Mouse (Mus musculus) adrenal gland, postnatal 25 days (tissue): ENCODE measurements at regions not wholly inside any gene's neighbourhood (a gene's known extent, or its start where the extent isn't known, plus 50 kb on each side); places are given as distances from the start of the nearest gene placed in this dataset.
"Not testable (repeated sequence)": the region's sequence is repeated elsewhere in the genome, so short reads cannot be mapped to it uniquely, and the experiment has no call there.

Source experiments
- DNase-seq: peaks from one replicate; pipeline ENCODE4 v3.0.0; 2021; ENCODE audit warnings: mixed read lengths

GRCm38 (mm10) chr5:129353549-129353948 is 147.5 kb upstream of the Sfswap start:
- DNase-seq, result no peak

GRCm38 (mm10) chr5:129354877-129355276 is 146.1 kb upstream of the Sfswap start:
- no peak for DNase-seq

- no peak for DNase-seq
Observed at GRCm38 (mm10) chr5:129361527-129361926, 139.5 kb upstream of the Sfswap start.

GRCm38 (mm10) chr5:129363189-129363588 is 137.8 kb upstream of the Sfswap start:
- no peak for DNase-seq

- DNase-seq, result no peak
Observed at GRCm38 (mm10) chr5:129365026-129365425, 136.0 kb upstream of the Sfswap start.

GRCm38 (mm10) chr5:129367266-129367665 is 133.8 kb upstream of the Sfswap start:
- DNase-seq, result no peak

GRCm38 (mm10) chr5:129380861-129381260 is 120.2 kb upstream of the Sfswap start:
- DNase-seq, result no peak

DNA sequence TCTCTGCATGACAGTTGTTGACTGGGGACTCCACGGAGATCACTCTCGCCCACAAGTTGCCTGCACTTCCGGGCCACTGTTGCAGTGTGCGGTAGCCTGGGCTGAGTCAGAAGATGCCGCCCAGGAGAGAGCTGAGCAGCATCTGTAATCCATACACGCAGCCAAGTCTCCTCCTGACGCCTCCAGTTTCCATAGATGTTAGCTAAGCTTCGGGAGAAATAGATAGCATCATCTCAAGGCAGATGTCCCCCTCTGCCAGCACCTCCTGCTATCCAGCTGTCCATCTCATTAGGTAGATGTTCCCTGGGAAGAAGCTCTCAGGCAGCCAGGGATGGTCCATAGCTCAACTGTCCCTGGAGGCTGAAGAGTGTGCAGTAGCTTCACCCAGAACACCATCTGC is 116.0 kb upstream of the Sfswap start:
- DNase-seq, result no peak

GRCm38 (mm10) chr5:129385965-129386643 is 114.9 kb upstream of the Sfswap start:
- not testable (repeated sequence) for DNase-seq

DNA sequence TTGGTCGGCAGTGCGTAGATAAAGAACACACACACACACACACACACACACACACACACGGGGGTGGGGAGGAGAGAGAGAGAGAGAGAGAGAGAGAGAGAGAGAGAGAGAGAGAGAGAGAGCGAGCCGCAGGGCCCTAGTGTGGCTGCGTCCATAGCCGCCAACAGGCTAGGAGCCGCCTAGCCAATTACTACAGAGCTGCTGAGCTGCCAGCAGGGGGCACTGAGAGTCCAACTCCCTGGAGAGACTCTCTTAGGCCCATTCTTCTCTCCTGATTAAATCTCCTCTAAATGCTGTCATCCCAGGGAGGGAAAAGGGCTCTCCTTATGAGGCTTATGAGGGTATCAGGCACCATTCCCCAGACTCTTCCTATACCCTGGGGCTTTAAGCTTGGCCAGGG is 114.3 kb upstream of the Sfswap start:
- DNase-seq, result not testable (repeated sequence)

- DNase-seq, result no peak
Observed at GRCm38 (mm10) chr5:129387301-129387700, 113.7 kb upstream of the Sfswap start.

- DNase-seq, result no peak
Observed at GRCm38 (mm10) chr5:129390921-129391371, 110.1 kb upstream of the Sfswap start.

GRCm38 (mm10) chr5:129393150-129393549 is 107.9 kb upstream of the Sfswap start:
- DNase-seq, result no peak

GRCm38 (mm10) chr5:129393606-129394255 is 107.3 kb upstream of the Sfswap start:
- DNase-seq, result no peak

- no peak for DNase-seq
Observed at GRCm38 (mm10) chr5:129394416-129394815, 106.6 kb upstream of the Sfswap start.

- DNase-seq, result no peak
Observed at GRCm38 (mm10) chr5:129397311-129397710, 103.7 kb upstream of the Sfswap start.

DNA sequence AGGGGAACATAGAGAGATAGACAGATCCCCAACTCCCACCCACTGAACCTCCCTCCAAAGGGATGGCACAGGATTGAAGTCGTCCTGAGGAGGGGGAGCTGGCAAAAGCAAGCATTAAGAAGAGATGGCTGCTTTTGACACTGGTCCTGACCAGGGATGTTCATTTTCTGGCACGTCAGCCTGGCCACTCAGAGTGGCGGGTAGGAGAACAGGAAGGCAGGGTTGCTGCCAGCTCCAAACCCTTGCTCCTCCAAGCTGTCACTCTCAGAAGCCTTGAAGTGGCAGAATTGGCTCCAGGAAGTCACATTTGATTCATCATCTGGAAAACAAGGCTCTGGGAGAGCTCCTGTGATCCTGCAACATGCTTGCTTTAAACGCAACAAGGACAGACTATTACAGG is 94.8 kb upstream of the Sfswap start:
- no peak for DNase-seq

GRCm38 (mm10) chr5:129409440-129410004 is 91.5 kb upstream of the Sfswap start:
- DNase-seq, result peak; percentile 49

- no peak for DNase-seq
Observed at GRCm38 (mm10) chr5:129412161-129412560, 88.9 kb upstream of the Sfswap start.

DNA sequence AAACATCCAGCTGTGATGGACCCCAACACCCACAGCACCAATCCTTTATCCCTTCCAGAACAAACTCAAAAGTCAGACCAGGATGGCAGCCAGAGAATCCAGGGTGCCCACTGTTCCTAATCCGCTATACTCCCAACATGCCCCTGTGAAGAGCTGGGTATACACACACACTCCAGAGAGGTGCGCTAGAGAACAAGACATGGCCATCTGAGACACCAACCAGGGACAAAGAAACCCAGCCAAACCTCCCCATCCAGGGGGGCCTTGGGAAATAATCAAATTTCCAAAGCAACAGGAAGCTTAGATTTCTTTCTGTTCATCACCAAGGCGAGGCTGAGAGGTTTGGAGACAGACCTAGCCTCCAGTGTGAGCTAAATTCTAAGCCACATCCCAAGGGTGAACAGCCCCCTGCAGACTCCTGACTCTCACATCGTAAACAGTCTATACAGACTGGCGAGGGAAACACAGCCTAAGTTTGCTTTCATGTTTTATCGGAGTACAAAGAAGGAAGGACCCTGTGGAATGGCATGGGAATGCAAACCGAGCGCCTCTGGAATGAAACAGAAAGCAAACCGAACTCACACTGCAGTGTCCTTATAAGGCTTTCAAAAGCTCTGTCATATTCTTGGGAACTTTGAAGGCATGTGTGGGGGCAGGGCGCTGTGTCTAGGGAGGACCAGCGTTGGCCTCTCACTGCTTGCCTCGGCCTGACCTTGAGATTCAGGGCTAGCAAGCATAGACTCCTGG is 85.9 kb upstream of the Sfswap start:
- no peak for DNase-seq

DNA sequence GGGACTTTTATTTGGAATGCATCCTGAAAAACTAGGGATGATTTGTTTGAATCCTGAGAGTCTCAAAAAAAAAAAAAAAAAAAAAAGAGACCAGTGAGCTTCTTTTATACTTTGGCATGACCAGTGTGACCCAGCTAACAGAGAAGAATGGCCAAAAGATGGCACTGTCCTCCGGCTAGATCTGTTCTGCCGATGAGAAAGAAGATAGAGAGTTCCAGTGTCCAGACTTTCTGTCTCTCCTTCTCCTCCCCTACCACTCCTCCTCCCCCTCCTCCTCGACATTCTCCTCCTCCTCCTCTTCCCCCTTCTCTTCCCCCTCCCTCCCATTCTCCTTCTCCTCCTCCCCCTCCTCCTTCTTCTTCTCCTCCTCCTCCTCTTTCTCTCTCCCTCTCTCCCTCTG is 84.6 kb upstream of the Sfswap start:
- no peak for DNase-seq

GRCm38 (mm10) chr5:129417516-129417915 is 83.5 kb upstream of the Sfswap start:
- DNase-seq, result no peak

GRCm38 (mm10) chr5:129420981-129421380 is 80.0 kb upstream of the Sfswap start:
- DNase-seq, result no peak
